Mouse (Mus musculus) colon, adult 2 months (tissue): Measurements from ENCODE around the gene Olfr177. TPM values are rescaled to one million over a fixed set of nuclear protein-coding genes. Genes with fewer than 3 reads are reported as not detected.

Experiments
- polyA plus RNA-seq: library from polyadenylated mRNA; depleted of rRNA; stranded (reverse); fragments of >200 nt; gene quantifications from 2 replicates; pipeline ENCODE4 v1.2.3, GENCODE M21; 2012; rRNA removed

Gene Olfr177
- polyA plus RNA-seq: not detected in 2 replicates

GRCm38 (mm10) chr16:58874668-58875067 is at the start of gene Olfr177:
Gene Olfr177 (minus strand): TSS chr16:58874768.

GRCm38 (mm10) chr16:58891963-58892362 is 17.4 kb upstream of the Olfr177 start, which contains the start of gene Olfr178:
Gene Olfr178 (minus strand): TSS chr16:58892063.

GRCm38 (mm10) chr16:58826732-58827319 is 47.7 kb downstream of the Olfr177 start, which contains the start of gene Olfr175-ps1:
Gene Olfr175-ps1 (minus strand): TSS chr16:58826782.

Other genes with a start within 250 kb of the Olfr177 start
- not detected in 2 replicates for gene E330017A01Rik, start 236.0 kb downstream of the Olfr177 start, polyA plus RNA-seq
- gene Cpox, start 204.5 kb downstream of the Olfr177 start, polyA plus RNA-seq: 14.6 and 15.9 TPM in 2 replicates
- 0.25 and 0.70 TPM in 2 replicates for gene Gpr15, start 155.7 kb downstream of the Olfr177 start, polyA plus RNA-seq
- 52.8 and 69.2 TPM in 2 replicates for gene Cldnd1, start 146.9 kb downstream of the Olfr177 start, polyA plus RNA-seq
- gene Olfr172, start 111.6 kb downstream of the Olfr177 start, polyA plus RNA-seq: not detected in 2 replicates
- not detected in 2 replicates for gene Olfr173, start 74.5 kb downstream of the Olfr177 start, polyA plus RNA-seq
- not detected in 2 replicates for gene Olfr175-ps1, start 48.0 kb downstream of the Olfr177 start, polyA plus RNA-seq
- not detected in 2 replicates for gene Olfr178, start 17.3 kb upstream of the Olfr177 start, polyA plus RNA-seq
- not detected in 2 replicates for gene Olfr181, start 54.0 kb upstream of the Olfr177 start, polyA plus RNA-seq
- not detected in 2 replicates for gene Olfr180, start 54.6 kb upstream of the Olfr177 start, polyA plus RNA-seq
- gene Olfr183, start 120.6 kb upstream of the Olfr177 start, polyA plus RNA-seq: not detected in 2 replicates
- not detected in 2 replicates for gene Olfr186, start 155.5 kb upstream of the Olfr177 start, polyA plus RNA-seq
- gene Olfr187, start 165.0 kb upstream of the Olfr177 start, polyA plus RNA-seq: not detected in 2 replicates
- gene Olfr190, start 203.2 kb upstream of the Olfr177 start, polyA plus RNA-seq: not detected in 2 replicates
- gene Olfr191, start 215.1 kb upstream of the Olfr177 start, polyA plus RNA-seq: not detected in 2 replicates
- not detected in 2 replicates for gene Olfr193, start 237.1 kb upstream of the Olfr177 start, polyA plus RNA-seq
- not detected in 2 replicates for gene Olfr194, start 246.3 kb upstream of the Olfr177 start, polyA plus RNA-seq